Mouse (Mus musculus): Measurements from ENCODE around the gene Gm49325.

DNA sequence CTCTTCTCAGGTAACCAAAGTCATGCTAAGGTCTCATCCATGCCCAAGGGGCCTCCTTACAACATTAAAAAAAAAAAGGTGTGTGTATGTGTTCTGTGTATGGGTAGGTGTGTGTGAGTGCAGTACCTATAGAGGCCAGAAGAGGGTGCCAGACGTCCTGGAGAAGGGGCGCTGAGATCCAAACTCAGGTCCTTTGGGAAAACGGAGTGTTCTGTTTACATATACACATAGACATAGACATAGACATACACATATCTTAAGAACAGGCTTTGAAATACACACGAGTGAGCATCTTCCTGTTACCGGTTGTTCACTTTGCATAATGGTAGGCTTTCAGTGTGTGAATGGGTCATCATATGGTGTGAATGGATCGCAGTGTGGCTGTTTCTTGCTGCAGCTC is 1.9 kb upstream of the Gm49325 start:
- TF ChIP-seq CTCF (IDR thresholded peaks at IDR 0.05) = peak; percentile 48
- TF ChIP-seq EP300 (IDR thresholded peaks at IDR 0.05) = no peak

Measured in lung, postnatal 0 days (tissue).